Mouse (Mus musculus): ENCODE data around the gene Mybpc1. TPM values are rescaled to one million over a fixed set of nuclear protein-coding genes. Genes with fewer than 3 reads are reported as not detected.

The Mybpc1 gene
- polyA plus RNA-seq, 1 experiment: not detected

DNA sequence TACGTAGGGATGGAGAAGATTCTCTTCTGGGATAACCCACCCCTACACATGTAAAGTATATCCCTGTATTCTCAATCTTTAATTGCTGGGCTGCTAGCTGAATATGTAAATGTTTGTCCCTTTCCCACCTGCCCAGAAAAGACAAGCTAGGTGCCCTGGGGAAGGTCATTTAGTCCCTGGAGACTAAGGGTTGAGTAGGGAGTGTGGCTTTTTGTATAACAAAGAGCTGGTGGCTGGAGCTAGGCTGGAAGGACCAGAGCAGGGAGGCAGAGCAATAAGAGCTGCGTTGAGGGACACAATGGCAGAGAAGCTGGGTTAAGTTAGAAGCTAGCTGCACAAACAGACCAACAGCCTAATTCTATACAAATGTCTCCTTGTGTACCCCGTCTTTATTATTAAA lies 21.2 kb upstream of the Mybpc1 start:
- Histone ChIP-seq H3K79me3 (ENCODE audit: low read depth) (no peaks in the 10 kb centered on the region), H3ac (ENCODE audit: control insufficient read depth, insufficient read length, low read depth) (no peak overlapping the region)
- TF ChIP-seq CEBPB (IDR thresholded peaks at IDR 0.05; ENCODE audit: low read depth) (no peak), CTCF (IDR thresholded peaks at IDR 0.05; ENCODE audit: control insufficient read depth, insufficient read depth, insufficient read length) (no peak), MAX (IDR thresholded peaks at IDR 0.05) (no peak), MYOG (IDR thresholded peaks at IDR 0.05; ENCODE audit: control insufficient read depth, extremely low read depth, insufficient read length) (no peak), MYOD1 (IDR thresholded peaks at IDR 0.05; ENCODE audit: control insufficient read depth, insufficient read length, low read depth) (no peak), USF1 (IDR thresholded peaks at IDR 0.05; ENCODE audit: low read depth) (no peak), FOSL1 (IDR thresholded peaks at IDR 0.05; ENCODE audit: insufficient read depth, low read length, poor library complexity, severe bottlenecking) (no peak)

GRCm38 (mm10) chr10:88624300-88624699 lies 19.3 kb upstream of the Mybpc1 start:
- H3K36me3 ChIP-seq (ENCODE audit: control insufficient read depth, insufficient read depth): no peaks in the 10 kb centered on the region
- H3K4me3 ChIP-seq (ENCODE audit: insufficient read depth, poor library complexity, severe bottlenecking): no peak overlapping the region
- H3K27me3 ChIP-seq (ENCODE audit: control insufficient read depth, insufficient read depth, insufficient read length): no peaks in the 10 kb centered on the region
- H3K79me2 ChIP-seq (ENCODE audit: control insufficient read depth, insufficient read depth): no peaks in the 10 kb centered on the region
- H3K79me3 ChIP-seq (ENCODE audit: low read depth): no peaks in the 10 kb centered on the region
- H3ac ChIP-seq (ENCODE audit: control insufficient read depth, insufficient read length, low read depth): no peak overlapping the region
- TF ChIP-seq MAX (IDR thresholded peaks at IDR 0.05) (no peak), FOSL1 (IDR thresholded peaks at IDR 0.05; ENCODE audit: insufficient read depth, low read length, poor library complexity, severe bottlenecking) (no peak), USF1 (IDR thresholded peaks at IDR 0.05; ENCODE audit: low read depth) (no peak), MYOG (IDR thresholded peaks at IDR 0.05; ENCODE audit: control insufficient read depth, extremely low read depth, insufficient read length) (no peak), MYOD1 (IDR thresholded peaks at IDR 0.05; ENCODE audit: control insufficient read depth, insufficient read length, low read depth) (no peak), CEBPB (IDR thresholded peaks at IDR 0.05; ENCODE audit: low read depth) (no peak), CTCF (IDR thresholded peaks at IDR 0.05; ENCODE audit: control insufficient read depth, insufficient read depth, insufficient read length) (no peak)

More for the DNA sequence above, 21.2 kb upstream of the Mybpc1 start:
- H3K4me3 ChIP-seq (ENCODE audit: insufficient read depth, poor library complexity, severe bottlenecking): no peak overlapping the region
- H3K36me3 ChIP-seq (ENCODE audit: control insufficient read depth, insufficient read depth): no peaks in the 10 kb centered on the region
- no peaks in the 10 kb centered on the region for H3K79me2 ChIP-seq (ENCODE audit: control insufficient read depth, insufficient read depth)
- no peaks in the 10 kb centered on the region for H3K27me3 ChIP-seq (ENCODE audit: control insufficient read depth, insufficient read depth, insufficient read length)

DNA sequence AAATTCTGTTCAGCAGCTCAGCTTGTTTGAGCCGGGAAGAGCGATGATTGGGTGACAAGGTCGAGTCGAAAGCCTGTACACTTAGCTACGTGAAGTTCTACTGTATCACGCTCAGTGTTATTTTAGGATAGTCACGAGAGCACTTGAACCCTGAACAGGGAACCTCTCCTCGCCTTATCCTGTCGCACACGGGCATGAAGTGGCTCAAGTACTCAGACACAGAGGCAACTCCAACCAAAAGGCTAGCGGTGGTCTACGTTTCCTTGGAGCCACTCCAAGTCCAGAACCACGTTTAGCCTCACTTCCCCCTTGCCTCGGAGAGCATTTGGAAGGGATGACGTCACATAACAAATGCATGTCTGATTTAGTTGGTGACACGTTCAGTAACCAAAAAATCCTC lies 17.7 kb upstream of the Mybpc1 start:
- TF ChIP-seq CEBPB (IDR thresholded peaks at IDR 0.05; ENCODE audit: low read depth): no peak
- no peak for TF ChIP-seq MYOD1 (IDR thresholded peaks at IDR 0.05; ENCODE audit: control insufficient read depth, insufficient read length, low read depth)
- no peak for TF ChIP-seq CTCF (IDR thresholded peaks at IDR 0.05; ENCODE audit: control insufficient read depth, insufficient read depth, insufficient read length)
- no peak for TF ChIP-seq MYOG (IDR thresholded peaks at IDR 0.05; ENCODE audit: control insufficient read depth, extremely low read depth, insufficient read length)
- no peak for TF ChIP-seq USF1 (IDR thresholded peaks at IDR 0.05; ENCODE audit: low read depth)
- TF ChIP-seq MAX (IDR thresholded peaks at IDR 0.05): no peak
- no peak for TF ChIP-seq FOSL1 (IDR thresholded peaks at IDR 0.05; ENCODE audit: insufficient read depth, low read length, poor library complexity, severe bottlenecking)
- no peaks in the 10 kb centered on the region for H3K79me2 ChIP-seq (ENCODE audit: control insufficient read depth, insufficient read depth)

GRCm38 (mm10) chr10:88620809-88621208 lies 15.9 kb upstream of the Mybpc1 start:
- H3K4me3 ChIP-seq (ENCODE audit: insufficient read depth, poor library complexity, severe bottlenecking): no peak overlapping the region
- TF ChIP-seq MYOD1 (IDR thresholded peaks at IDR 0.05; ENCODE audit: control insufficient read depth, insufficient read length, low read depth) (no peak), CEBPB (IDR thresholded peaks at IDR 0.05; ENCODE audit: low read depth) (peak; percentile 76)
- H3ac ChIP-seq (ENCODE audit: control insufficient read depth, insufficient read length, low read depth): no peak overlapping the region

More for the DNA sequence above, 17.7 kb upstream of the Mybpc1 start:
- Histone ChIP-seq H3K4me3 (ENCODE audit: insufficient read depth, poor library complexity, severe bottlenecking) (no peak overlapping the region), H3K79me3 (ENCODE audit: low read depth) (no peaks in the 10 kb centered on the region), H3K36me3 (ENCODE audit: control insufficient read depth, insufficient read depth) (no peaks in the 10 kb centered on the region), H3K27me3 (ENCODE audit: control insufficient read depth, insufficient read depth, insufficient read length) (no peaks in the 10 kb centered on the region), H3ac (ENCODE audit: control insufficient read depth, insufficient read length, low read depth) (no peak overlapping the region)

DNA sequence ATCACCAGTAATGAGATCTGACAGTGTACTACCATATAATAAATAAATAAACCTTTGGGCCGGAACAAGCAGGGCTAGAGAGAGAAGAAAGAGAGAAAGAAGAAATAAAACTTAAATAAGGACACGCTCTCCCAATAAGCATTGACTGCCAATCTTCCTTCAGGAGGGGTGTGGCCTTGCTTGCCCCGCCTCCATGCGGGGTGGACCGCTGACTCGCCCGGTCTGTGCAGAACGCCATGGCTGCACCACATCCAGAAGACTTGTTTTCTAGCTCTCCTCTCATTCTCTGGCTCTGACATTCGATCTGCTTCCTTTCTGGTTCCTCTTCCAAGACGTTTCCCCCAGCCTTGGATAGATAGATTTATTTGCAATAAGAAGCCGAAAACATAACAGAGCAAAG lies 8.1 kb upstream of the Mybpc1 start:
- Histone ChIP-seq H3K79me2 (ENCODE audit: control insufficient read depth, insufficient read depth) (no peaks in the 10 kb centered on the region), H3K79me3 (ENCODE audit: low read depth) (no peaks in the 10 kb centered on the region), H3K4me3 (ENCODE audit: insufficient read depth, poor library complexity, severe bottlenecking) (no peak overlapping the region), H3K27me3 (ENCODE audit: control insufficient read depth, insufficient read depth, insufficient read length) (no peaks in the 10 kb centered on the region), H3K36me3 (ENCODE audit: control insufficient read depth, insufficient read depth) (no peaks in the 10 kb centered on the region), H3ac (ENCODE audit: control insufficient read depth, insufficient read length, low read depth) (no peak overlapping the region)
- TF ChIP-seq CTCF (IDR thresholded peaks at IDR 0.05; ENCODE audit: control insufficient read depth, insufficient read depth, insufficient read length) (no peak), MYOD1 (IDR thresholded peaks at IDR 0.05; ENCODE audit: control insufficient read depth, insufficient read length, low read depth) (no peak), CEBPB (IDR thresholded peaks at IDR 0.05; ENCODE audit: low read depth) (no peak), MYOG (IDR thresholded peaks at IDR 0.05; ENCODE audit: control insufficient read depth, extremely low read depth, insufficient read length) (no peak), FOSL1 (IDR thresholded peaks at IDR 0.05; ENCODE audit: insufficient read depth, low read length, poor library complexity, severe bottlenecking) (no peak), MAX (IDR thresholded peaks at IDR 0.05) (no peak), USF1 (IDR thresholded peaks at IDR 0.05; ENCODE audit: low read depth) (no peak)

More at GRCm38 (mm10) chr10:88620809-88621208, 15.9 kb upstream of the Mybpc1 start:
- Histone ChIP-seq H3K79me2 (ENCODE audit: control insufficient read depth, insufficient read depth) (no peaks in the 10 kb centered on the region), H3K36me3 (ENCODE audit: control insufficient read depth, insufficient read depth) (no peaks in the 10 kb centered on the region), H3K27me3 (ENCODE audit: control insufficient read depth, insufficient read depth, insufficient read length) (no peaks in the 10 kb centered on the region), H3K79me3 (ENCODE audit: low read depth) (no peaks in the 10 kb centered on the region)

GRCm38 (mm10) chr10:88606686-88607085 lies 1.7 kb upstream of the Mybpc1 start:
- Histone ChIP-seq H3ac (ENCODE audit: control insufficient read depth, insufficient read length, low read depth) (no peak overlapping the region), H3K79me2 (ENCODE audit: control insufficient read depth, insufficient read depth) (no peaks in the 10 kb centered on the region), H3K36me3 (ENCODE audit: control insufficient read depth, insufficient read depth) (no peaks in the 10 kb centered on the region), H3K79me3 (ENCODE audit: low read depth) (no peaks in the 10 kb centered on the region), H3K27me3 (ENCODE audit: control insufficient read depth, insufficient read depth, insufficient read length) (no peaks in the 10 kb centered on the region), H3K4me3 (ENCODE audit: insufficient read depth, poor library complexity, severe bottlenecking) (no peak overlapping the region)
- no peak for TF ChIP-seq MYOD1 (IDR thresholded peaks at IDR 0.05; ENCODE audit: control insufficient read depth, insufficient read length, low read depth)
- no peak for TF ChIP-seq FOSL1 (IDR thresholded peaks at IDR 0.05; ENCODE audit: insufficient read depth, low read length, poor library complexity, severe bottlenecking)
- TF ChIP-seq CTCF (IDR thresholded peaks at IDR 0.05; ENCODE audit: control insufficient read depth, insufficient read depth, insufficient read length): no peak
- TF ChIP-seq MAX (IDR thresholded peaks at IDR 0.05): no peak

All from C2C12 (cell line).